ENCODE assay signal across 12 mouse cellular contexts in genomic region chr1:106148386-106149380, GRCm38 (mm10). TPM values are rescaled to one million over a fixed set of nuclear protein-coding genes. Genes with fewer than 3 reads are reported as not detected.
DNase-seq lines count a peak whose midpoint lies in the region; ATAC-seq lines count a peak whose summit lies in the region.
"Had no signal": no experiment of that assay in that cellular context is flagged by ENCODE, and none has a peak within 500 bp of the region (broad histone marks: within the 10 kb centered on the region; RNA-seq: fewer than 3 reads in every experiment).

No protein-coding gene starts in this region.

- H3K36me3 ChIP-seq in hindbrain, embryonic 11.5 days (ENCODE audit: control insufficient read depth, insufficient read depth, low read length) = no peaks in the 10 kb centered on the region
- no peaks in the 10 kb centered on the region for H3K36me3 ChIP-seq in hindbrain, embryonic 10.5 days
- H3K36me3 ChIP-seq in midbrain, embryonic 16.5 days (ENCODE audit: control insufficient read depth, insufficient read depth, low read length) = no peaks in the 10 kb centered on the region
- H3K36me3 ChIP-seq: neural tube, embryonic 12.5 days had no signal

- peak; percentile 14 for DNase-seq in hindbrain, embryonic 11.5 days (ENCODE audit: low spot score)
- DNase-seq in hindbrain, embryonic 10.5 days (ENCODE audit: low spot score) = no peak
- peak; percentile 38 to 48 for DNase-seq in cerebellum, postnatal 14 days
- DNase-seq in adrenal gland, postnatal 25 days = no peak
- no peak for DNase-seq in thymus, postnatal 25 days
- DNase-seq in kidney, adult 9 months = no peak
- DNase-seq: adrenal gland, adult 2 months; lung, adult 18-20 months had no signal

- no peaks in the 10 kb centered on the region for H3K4me1 ChIP-seq in hindbrain, embryonic 11.5 days (replicated peaks; ENCODE audit: control insufficient read depth, insufficient read depth, low read length)
- H3K4me1 ChIP-seq in hindbrain, embryonic 10.5 days (replicated peaks) = peaks cover 11% of the 10 kb centered on the region
- H3K4me1 ChIP-seq in midbrain, embryonic 16.5 days (ENCODE audit: control insufficient read depth, insufficient read depth, low read length) = peaks cover 6% of the 10 kb centered on the region; the same call in 1 of the 2 replicates
- H3K4me1 ChIP-seq: neural tube, embryonic 12.5 days had no signal

- no peak overlapping the region for H3K27ac ChIP-seq in hindbrain, embryonic 11.5 days (ENCODE audit: low read depth, low read length)
- H3K27ac ChIP-seq in hindbrain, embryonic 10.5 days = no peak overlapping the region
- peak overlapping the region; percentile 37; the same call in 1 of the 2 replicates for H3K27ac ChIP-seq in midbrain, embryonic 16.5 days (ENCODE audit: low read length)
- H3K27ac ChIP-seq: neural tube, embryonic 12.5 days had no signal

- ATAC-seq in hindbrain, embryonic 11.5 days (ENCODE audit: low FRiP score) = 0 out of 2 replicates have a peak, but pooled peaks have one; percentile 45
- peak; percentile 20; the same call in 1 of the 2 replicates for ATAC-seq in granulocyte monocyte progenitor cell, adult 5-6 weeks (replicated peaks; ENCODE audit: poor library complexity, severe bottlenecking)
- peak; percentile 52 for ATAC-seq in midbrain, embryonic 16.5 days
- ATAC-seq: intestine, embryonic 16.5 days had no signal

- no peak overlapping the region for H3K9ac ChIP-seq in hindbrain, embryonic 11.5 days (ENCODE audit: low read depth, low read length)
- H3K9ac ChIP-seq in midbrain, embryonic 16.5 days (ENCODE audit: low read depth, low read length) = no peak overlapping the region
- H3K9ac ChIP-seq: neural tube, embryonic 12.5 days had no signal

- no peak overlapping the region for H3K4me3 ChIP-seq in hindbrain, embryonic 11.5 days (ENCODE audit: low read depth, low read length)
- no peak overlapping the region for H3K4me3 ChIP-seq in hindbrain, embryonic 10.5 days
- no peak overlapping the region for H3K4me3 ChIP-seq in midbrain, embryonic 16.5 days (ENCODE audit: low read depth, low read length)
- H3K4me3 ChIP-seq: neural tube, embryonic 12.5 days had no signal

- no peak overlapping the region for H3K4me2 ChIP-seq in hindbrain, embryonic 11.5 days (replicated peaks; ENCODE audit: low read depth, low read length)
- 0 out of 2 replicates have a peak overlapping the region, but pooled peaks have one; percentile 8 for H3K4me2 ChIP-seq in midbrain, embryonic 16.5 days (ENCODE audit: low read length)
- H3K4me2 ChIP-seq: neural tube, embryonic 12.5 days had no signal

- H3K27me3 ChIP-seq in hindbrain, embryonic 11.5 days (ENCODE audit: control insufficient read depth, insufficient read depth, low read length) = no peaks in the 10 kb centered on the region
- H3K27me3 ChIP-seq in hindbrain, embryonic 10.5 days (ENCODE audit: insufficient read depth, poor library complexity, severe bottlenecking) = no peaks in the 10 kb centered on the region
- H3K27me3 ChIP-seq in midbrain, embryonic 16.5 days (ENCODE audit: control insufficient read depth, insufficient read depth, low read depth, low read length) = no peaks in the 10 kb centered on the region
- H3K27me3 ChIP-seq: neural tube, embryonic 12.5 days had no signal

- 68% methylated on average over 17 of the region's 17 CpGs for WGBS in hindbrain, embryonic 11.5 days
- 61% methylated on average over 17 of the region's 17 CpGs for WGBS in hindbrain, embryonic 10.5 days
- WGBS in midbrain, embryonic 16.5 days = 32% methylated on average over 17 of the region's 17 CpGs

- H3K9me3 ChIP-seq in hindbrain, embryonic 11.5 days (ENCODE audit: control insufficient read depth, low read length) = no peaks in the 10 kb centered on the region
- no peaks in the 10 kb centered on the region for H3K9me3 ChIP-seq in hindbrain, embryonic 10.5 days
- H3K9me3 ChIP-seq in midbrain, embryonic 16.5 days (replicated peaks; ENCODE audit: control insufficient read depth, low read length, poor library complexity, severe bottlenecking) = no peaks in the 10 kb centered on the region
- H3K9me3 ChIP-seq: neural tube, embryonic 12.5 days had no signal

RNA-seq across cellular contexts. Expression of gene Phlpp1, which starts 22.9 kb away (rescaled TPM):
- polyA plus RNA-seq in hindbrain, embryonic 11.5 days (2014; fragmentation: Nextera tagmentation; extraction: Ambion mirVana) = 7.6 and 9.8 TPM in 2 replicates
- 4.8 and 6.8 TPM in 2 replicates for polyA plus RNA-seq in hindbrain, embryonic 10.5 days (2016; fragmentation: Nextera tagmentation; extraction: Ambion mirVana)
- total RNA-seq in granulocyte monocyte progenitor cell, adult 5-6 weeks (2014; fragmentation: Nextera tagmentation) = 0.94 and 2.2 TPM in 2 replicates
- total RNA-seq in granulocyte monocyte progenitor cell, adult 5-6 weeks (2017) = 1.7 and 2.1 TPM in 2 replicates
- polyA plus RNA-seq in midbrain, embryonic 16.5 days (2015; fragmentation: Nextera tagmentation; extraction: Ambion mirVana) = 7.1 TPM in 2 replicates
- total RNA-seq in adrenal gland, postnatal 25 days (2021) = 18.6 and 19.7 TPM in 2 replicates

Comparison
In these comparisons a context has a peak if more than half of its experiments do, and no peak if none do; other contexts are left out.
1. DNase-seq: peak in hindbrain, embryonic 11.5 days (single experiment) and cerebellum, postnatal 14 days (2 of 2); none in hindbrain, embryonic 10.5 days (single experiment), adrenal gland, postnatal 25 days (single experiment), thymus, postnatal 25 days (single experiment) and kidney, adult 9 months (single experiment).
2. Peak in every context shown above with its lines, with median percentiles within 50 percentile points of each other: ATAC-seq.